Mouse (Mus musculus): ENCODE data around the gene Supt6. TPM values are rescaled to one million over a fixed set of nuclear protein-coding genes. Genes with fewer than 3 reads are reported as not detected.

Supt6 gene
- polyA plus RNA-seq, 1 experiment from 2014 or later, result 27.8 TPM

Small RNA genes lying within 50 kb of the gene (microRNA-seq; reads per million reads assigned to microRNA genes)
- gene Mir7653 (ENCODE audit: borderline number of aligned reads), result not detected

Other genes starting within 250 kb of the Supt6 start
- gene Dhrs13, start 213.7 kb downstream of the Supt6 start, polyA plus RNA-seq (2015; fragmentation: Nextera tagmentation; extraction: Ambion mirVana), result 18.5 and 19.7 TPM in 2 replicates
- gene Flot2, start 208.1 kb downstream of the Supt6 start, polyA plus RNA-seq (2015; fragmentation: Nextera tagmentation; extraction: Ambion mirVana), result 65.5 and 65.7 TPM in 2 replicates
- 33.3 and 33.6 TPM in 2 replicates for gene Eral1, start 165.6 kb downstream of the Supt6 start, polyA plus RNA-seq (2015; fragmentation: Nextera tagmentation; extraction: Ambion mirVana)
- 14.4 and 17.3 TPM in 2 replicates for gene Fam222b, start 151.3 kb downstream of the Supt6 start, polyA plus RNA-seq (2015; fragmentation: Nextera tagmentation; extraction: Ambion mirVana)
- 83.1 and 89.3 TPM in 2 replicates for gene Traf4, start 80.4 kb downstream of the Supt6 start, polyA plus RNA-seq (2015; fragmentation: Nextera tagmentation; extraction: Ambion mirVana)
- gene Nek8, start 69.3 kb downstream of the Supt6 start, polyA plus RNA-seq (2015; fragmentation: Nextera tagmentation; extraction: Ambion mirVana), result 17.3 and 18.4 TPM in 2 replicates
- 30.3 and 32.8 TPM in 2 replicates for gene Tlcd1, start 69.3 kb downstream of the Supt6 start, polyA plus RNA-seq (2015; fragmentation: Nextera tagmentation; extraction: Ambion mirVana)
- gene Rpl23a, start 62.4 kb downstream of the Supt6 start, polyA plus RNA-seq (2015; fragmentation: Nextera tagmentation; extraction: Ambion mirVana), result 1,371 and 1,410 TPM in 2 replicates
- gene Rab34, start 57.6 kb downstream of the Supt6 start, polyA plus RNA-seq (2015; fragmentation: Nextera tagmentation; extraction: Ambion mirVana), result 164 and 171 TPM in 2 replicates
- 3.1 and 4.7 TPM in 2 replicates for gene Proca1, start 52.6 kb downstream of the Supt6 start, polyA plus RNA-seq (2015; fragmentation: Nextera tagmentation; extraction: Ambion mirVana)
- gene Sdf2, start 241 bp downstream of the Supt6 start, polyA plus RNA-seq (2015; fragmentation: Nextera tagmentation; extraction: Ambion mirVana), result 95.5 and 105 TPM in 2 replicates
- gene 2610507B11Rik, start 15.8 kb upstream of the Supt6 start, polyA plus RNA-seq (2015; fragmentation: Nextera tagmentation; extraction: Ambion mirVana), result 63.8 and 74.0 TPM in 2 replicates
- 0.29 TPM in 2 replicates for gene BC030499, start 44.9 kb upstream of the Supt6 start, polyA plus RNA-seq (2015; fragmentation: Nextera tagmentation; extraction: Ambion mirVana)
- 29.2 and 30.3 TPM in 2 replicates for gene Spag5, start 55.5 kb upstream of the Supt6 start, polyA plus RNA-seq (2015; fragmentation: Nextera tagmentation; extraction: Ambion mirVana)
- 30.1 and 36.8 TPM in 2 replicates for gene Aldoc, start 77.0 kb upstream of the Supt6 start, polyA plus RNA-seq (2015; fragmentation: Nextera tagmentation; extraction: Ambion mirVana)
- gene Pigs, start 82.4 kb upstream of the Supt6 start, polyA plus RNA-seq (2015; fragmentation: Nextera tagmentation; extraction: Ambion mirVana), result 78.0 and 84.9 TPM in 2 replicates
- gene Unc119, start 97.5 kb upstream of the Supt6 start, polyA plus RNA-seq (2015; fragmentation: Nextera tagmentation; extraction: Ambion mirVana), result 46.9 and 54.2 TPM in 2 replicates
- 4.2 and 4.6 TPM in 2 replicates for gene Foxn1, start 140.6 kb upstream of the Supt6 start, polyA plus RNA-seq (2015; fragmentation: Nextera tagmentation; extraction: Ambion mirVana)
- gene Slc13a2, start 176.2 kb upstream of the Supt6 start, polyA plus RNA-seq (2015; fragmentation: Nextera tagmentation; extraction: Ambion mirVana), result 0.07 and 0.11 TPM in 2 replicates
- gene Slc46a1, start 219.7 kb upstream of the Supt6 start, polyA plus RNA-seq (2015; fragmentation: Nextera tagmentation; extraction: Ambion mirVana), result 15.5 and 19.0 TPM in 2 replicates